Mouse (Mus musculus): Measurements from ENCODE around the gene Fam107a. TPM values are rescaled to one million over a fixed set of nuclear protein-coding genes. Genes with fewer than 3 reads are reported as not detected.
A peak's percentile ranks its signal among the peaks of the same experiment; 100 is the strongest.

Gene Fam107a
- total and polyA plus RNA-seq, 2 experiments from 2014 or later, result 2.8 to 23.5 TPM

GRCm38 (mm10) chr14:8332314-8333252 is 14.8 kb upstream of the Fam107a start:
- H3K4me1 ChIP-seq (ENCODE audit: insufficient read depth), result peaks cover 10% of the 10 kb centered on the region
- H3K27ac ChIP-seq (ENCODE audit: low read depth, low read length), result no peak overlapping the region
- H3K36me3 ChIP-seq (ENCODE audit: insufficient read depth), result no peaks in the 10 kb centered on the region
- no peaks in the 10 kb centered on the region for H3K27me3 ChIP-seq (ENCODE audit: insufficient read depth, low read length)
- WGBS, result 89% methylated on average over 11 of the region's 11 CpGs
- TF ChIP-seq CTCF (IDR thresholded peaks at IDR 0.05; ENCODE audit: low read depth), result no peak
- H3K9ac ChIP-seq, result no peak overlapping the region
- ATAC-seq, result no peak
- no peak overlapping the region for H3K4me2 ChIP-seq (ENCODE audit: low read depth)
- no peak for DNase-seq
- H3K4me3 ChIP-seq (ENCODE audit: low read depth, low read length), result no peak overlapping the region
- no peaks in the 10 kb centered on the region for H3K9me3 ChIP-seq (ENCODE audit: low read length)

- no peak overlapping the region for H3K27ac ChIP-seq (ENCODE audit: low read depth, low read length)
- peaks cover 10% of the 10 kb centered on the region for H3K4me1 ChIP-seq (ENCODE audit: insufficient read depth)
- no peaks in the 10 kb centered on the region for H3K27me3 ChIP-seq (ENCODE audit: insufficient read depth, low read length)
- no peaks in the 10 kb centered on the region for H3K9me3 ChIP-seq (ENCODE audit: low read length)
- H3K4me3 ChIP-seq (ENCODE audit: low read depth, low read length), result no peak overlapping the region
- H3K36me3 ChIP-seq (ENCODE audit: insufficient read depth), result no peaks in the 10 kb centered on the region
- TF ChIP-seq CTCF (IDR thresholded peaks at IDR 0.05; ENCODE audit: low read depth), result no peak
- H3K9ac ChIP-seq, result no peak overlapping the region
- H3K4me2 ChIP-seq (ENCODE audit: low read depth), result no peak overlapping the region
- ATAC-seq, result no peak
- 47% methylated on average over 14 of the region's 14 CpGs for WGBS
- no peak for DNase-seq
Measured at GRCm38 (mm10) chr14:8331307-8331905, 13.6 kb upstream of the Fam107a start.

- ATAC-seq (no peak), DNase-seq (no peak)
- Histone ChIP-seq H3K4me1 (ENCODE audit: insufficient read depth) (peaks cover 10% of the 10 kb centered on the region), H3K4me3 (ENCODE audit: low read depth, low read length) (no peak overlapping the region), H3K9ac (no peak overlapping the region), H3K27ac (ENCODE audit: low read depth, low read length) (no peak overlapping the region), H3K9me3 (ENCODE audit: low read length) (no peaks in the 10 kb centered on the region), H3K36me3 (ENCODE audit: insufficient read depth) (no peaks in the 10 kb centered on the region), H3K27me3 (ENCODE audit: insufficient read depth, low read length) (no peaks in the 10 kb centered on the region), H3K4me2 (ENCODE audit: low read depth) (no peak overlapping the region)
- WGBS, result 61% methylated on average over 6 of the region's 6 CpGs
- no peak for TF ChIP-seq CTCF (IDR thresholded peaks at IDR 0.05; ENCODE audit: low read depth)
Measured at GRCm38 (mm10) chr14:8330390-8330789, 12.6 kb upstream of the Fam107a start.

- Histone ChIP-seq H3K36me3 (ENCODE audit: insufficient read depth) (no peaks in the 10 kb centered on the region), H3K4me2 (ENCODE audit: low read depth) (no peak overlapping the region), H3K4me3 (ENCODE audit: low read depth, low read length) (no peak overlapping the region), H3K27me3 (ENCODE audit: insufficient read depth, low read length) (no peaks in the 10 kb centered on the region), H3K27ac (ENCODE audit: low read depth, low read length) (0 out of 2 replicates have a peak overlapping the region, but pooled peaks have one; percentile 5), H3K9ac (no peak overlapping the region), H3K4me1 (ENCODE audit: insufficient read depth) (peaks cover 10% of the 10 kb centered on the region), H3K9me3 (ENCODE audit: low read length) (no peaks in the 10 kb centered on the region)
- ATAC-seq, result peak; percentile 82
- WGBS, result 11% methylated on average over 4 of the region's 4 CpGs
- TF ChIP-seq CTCF (IDR thresholded peaks at IDR 0.05; ENCODE audit: low read depth), result no peak
- DNase-seq, result peak; percentile 49
Measured at GRCm38 (mm10) chr14:8329552-8329951, 11.7 kb upstream of the Fam107a start.

- Histone ChIP-seq H3K4me2 (ENCODE audit: low read depth) (no peak overlapping the region), H3K27me3 (ENCODE audit: insufficient read depth, low read length) (no peaks in the 10 kb centered on the region), H3K36me3 (ENCODE audit: insufficient read depth) (no peaks in the 10 kb centered on the region), H3K4me3 (ENCODE audit: low read depth, low read length) (no peak overlapping the region), H3K9ac (no peak overlapping the region), H3K9me3 (ENCODE audit: low read length) (no peaks in the 10 kb centered on the region), H3K4me1 (ENCODE audit: insufficient read depth) (peaks cover 10% of the 10 kb centered on the region), H3K27ac (ENCODE audit: low read depth, low read length) (no peak overlapping the region)
- WGBS, result 40% methylated on average over 1 of the region's 1 CpGs
- DNase-seq (no peak), ATAC-seq (no peak)
- TF ChIP-seq CTCF (IDR thresholded peaks at IDR 0.05; ENCODE audit: low read depth), result no peak
Measured at GRCm38 (mm10) chr14:8327371-8327770, 9.5 kb upstream of the Fam107a start.

GRCm38 (mm10) chr14:8326961-8327360 is 9.1 kb upstream of the Fam107a start:
- H3K4me3 ChIP-seq (ENCODE audit: low read depth, low read length), result no peak overlapping the region
- no peaks in the 10 kb centered on the region for H3K9me3 ChIP-seq (ENCODE audit: low read length)
- H3K9ac ChIP-seq, result no peak overlapping the region
- no peaks in the 10 kb centered on the region for H3K27me3 ChIP-seq (ENCODE audit: insufficient read depth, low read length)
- peaks cover 10% of the 10 kb centered on the region for H3K4me1 ChIP-seq (ENCODE audit: insufficient read depth)
- no peak overlapping the region for H3K27ac ChIP-seq (ENCODE audit: low read depth, low read length)
- no peak for DNase-seq
- no peak for TF ChIP-seq CTCF (IDR thresholded peaks at IDR 0.05; ENCODE audit: low read depth)
- ATAC-seq, result no peak
- no peak overlapping the region for H3K4me2 ChIP-seq (ENCODE audit: low read depth)
- H3K36me3 ChIP-seq (ENCODE audit: insufficient read depth), result no peaks in the 10 kb centered on the region

GRCm38 (mm10) chr14:8325746-8326145 is 7.9 kb upstream of the Fam107a start:
- H3K9ac ChIP-seq, result no peak overlapping the region
- H3K9me3 ChIP-seq (ENCODE audit: low read length), result no peaks in the 10 kb centered on the region
- ATAC-seq (no peak), DNase-seq (no peak)
- no peak for TF ChIP-seq CTCF (IDR thresholded peaks at IDR 0.05; ENCODE audit: low read depth)
- no peaks in the 10 kb centered on the region for H3K36me3 ChIP-seq (ENCODE audit: insufficient read depth)
- H3K27ac ChIP-seq (ENCODE audit: low read depth, low read length), result no peak overlapping the region
- 50% methylated on average over 4 of the region's 4 CpGs for WGBS
- H3K4me1 ChIP-seq (ENCODE audit: insufficient read depth), result peaks cover 6% of the 10 kb centered on the region; the same call in 1 of the 2 replicates
- H3K27me3 ChIP-seq (ENCODE audit: insufficient read depth, low read length), result no peaks in the 10 kb centered on the region
- H3K4me2 ChIP-seq (ENCODE audit: low read depth), result no peak overlapping the region
- no peak overlapping the region for H3K4me3 ChIP-seq (ENCODE audit: low read depth, low read length)

All from forebrain, postnatal 0 days (tissue).